Comparison of ENCODE assay signal across 15 mouse cellular contexts in the genomic region with DNA sequence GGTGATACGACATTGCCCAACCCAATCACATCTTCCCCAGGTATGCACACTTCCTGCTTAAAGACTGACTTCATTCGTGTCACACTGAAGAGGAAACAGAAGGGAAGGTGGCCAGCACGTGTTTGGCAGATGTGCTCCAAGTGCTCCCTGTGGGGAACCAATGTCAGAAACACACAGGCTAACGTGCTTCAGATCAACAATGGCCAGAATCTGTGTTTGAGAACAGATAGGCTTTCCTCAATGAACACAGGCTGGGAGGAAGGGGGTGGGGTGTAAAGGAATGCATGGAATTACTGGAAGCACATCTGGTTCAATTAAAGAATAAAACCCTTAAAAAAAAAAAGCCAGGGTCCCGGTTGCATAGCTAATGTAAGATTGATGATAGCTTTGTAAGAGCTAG. TPM values are rescaled to one million over a fixed set of nuclear protein-coding genes. Genes with fewer than 3 reads are reported as not detected.
DNase-seq lines count a peak whose midpoint lies in the region; ATAC-seq lines count a peak whose summit lies in the region.
"Had no signal": no experiment of that assay in that cellular context is flagged by ENCODE, and none has a peak within 500 bp of the region (broad histone marks: within the 10 kb centered on the region; RNA-seq: fewer than 3 reads in every experiment).

No protein-coding gene starts in this region.

- H3K4me1 ChIP-seq in heart, embryonic 10.5 days: peaks cover 14% of the 10 kb centered on the region; the same call in 1 of the 2 replicates
- H3K4me1 ChIP-seq in limb, embryonic 11.5 days (ENCODE audit: control insufficient read depth, insufficient read depth, low read length): no peaks in the 10 kb centered on the region

- 58% methylated on average over 5 of the region's 5 CpGs for WGBS in heart, embryonic 10.5 days
- WGBS in limb, embryonic 11.5 days: 25% methylated on average over 5 of the region's 5 CpGs

- no peaks in the 10 kb centered on the region for H3K9me3 ChIP-seq in heart, embryonic 10.5 days
- H3K9me3 ChIP-seq in limb, embryonic 11.5 days (ENCODE audit: control insufficient read depth, low read length): no peaks in the 10 kb centered on the region
- H3K9me3 ChIP-seq: hindbrain, embryonic 12.5 days had no signal

- no peak for ATAC-seq in limb, embryonic 11.5 days (ENCODE audit: insufficient number of reproducible peaks, low FRiP score, low TSS enrichment, low read depth)

- no peak overlapping the region for H3K4me2 ChIP-seq in limb, embryonic 11.5 days (ENCODE audit: low read depth, severe bottlenecking)
- H3K4me2 ChIP-seq: hindbrain, embryonic 12.5 days had no signal

- H3K36me3 ChIP-seq in heart, embryonic 10.5 days: no peaks in the 10 kb centered on the region
- no peaks in the 10 kb centered on the region for H3K36me3 ChIP-seq in limb, embryonic 11.5 days (ENCODE audit: control insufficient read depth, insufficient read depth, low read length)
- H3K36me3 ChIP-seq: hindbrain, embryonic 12.5 days had no signal

- no peaks in the 10 kb centered on the region for H3K27me3 ChIP-seq in heart, embryonic 10.5 days (ENCODE audit: insufficient read depth, poor library complexity, severe bottlenecking)
- no peaks in the 10 kb centered on the region for H3K27me3 ChIP-seq in limb, embryonic 11.5 days (ENCODE audit: control insufficient read depth, insufficient read depth, low read length)
- H3K27me3 ChIP-seq: hindbrain, embryonic 12.5 days had no signal

- H3K9ac ChIP-seq in limb, embryonic 11.5 days (ENCODE audit: low read length): no peak overlapping the region
- H3K9ac ChIP-seq: hindbrain, embryonic 12.5 days; liver, embryonic 14.5 days had no signal

- no peak overlapping the region for H3K4me3 ChIP-seq in heart, embryonic 10.5 days
- no peak overlapping the region for H3K4me3 ChIP-seq in limb, embryonic 11.5 days (ENCODE audit: low read depth, low read length)
- H3K4me3 ChIP-seq: hindbrain, embryonic 12.5 days; left cerebral cortex, adult 2 months had no signal

- DNase-seq in heart, adult 11 months: peak; percentile 30
- no peak for DNase-seq in heart, embryonic 10.5 days (ENCODE audit: low spot score)
- peak; percentile 57 for DNase-seq in 3T3-L1 (ENCODE audit: low read depth, low spot score)
- peak; percentile 44 for DNase-seq in embryo, embryonic 11 days
- peak; percentile 26 for DNase-seq in limb, embryonic 11.5 days (ENCODE audit: low spot score)
- DNase-seq in thymus, postnatal 4 days: no peak
- no peak for DNase-seq in frontal cortex, postnatal 10 days (ENCODE audit: low spot score in 2 of 2)
- no peak for DNase-seq in cerebellum, postnatal 25 days
- DNase-seq: adrenal gland, postnatal 25 days; kidney, adult 11 months; lung, postnatal 4 days; midbrain, embryonic 14.5 days had no signal

- no peak overlapping the region for H3K27ac ChIP-seq in heart, embryonic 10.5 days
- no peak overlapping the region for H3K27ac ChIP-seq in limb, embryonic 11.5 days (replicated peaks; ENCODE audit: low read depth, low read length)
- H3K27ac ChIP-seq: hindbrain, embryonic 12.5 days; left cerebral cortex, adult 2 months; liver, embryonic 14.5 days had no signal

RNA-seq across cellular contexts. Expression of gene E2f3, which starts 15.2 kb away (rescaled TPM):
- polyA plus RNA-seq in heart, embryonic 10.5 days (2016; fragmentation: Nextera tagmentation; extraction: Ambion mirVana): 13.2 and 15.6 TPM in 2 replicates
- 19.0 and 19.6 TPM in 2 replicates for polyA plus RNA-seq in limb, embryonic 11.5 days (2014; fragmentation: Nextera tagmentation; extraction: Ambion mirVana)

Comparison
In these comparisons a context has a peak if more than half of its experiments do, and no peak if none do; other contexts are left out.
1. DNase-seq: peak in heart, adult 11 months (single experiment), 3T3-L1 (single experiment), embryo, embryonic 11 days (single experiment) and limb, embryonic 11.5 days (single experiment); none in heart, embryonic 10.5 days (single experiment), thymus, postnatal 4 days (single experiment), frontal cortex, postnatal 10 days (0 of 2) and cerebellum, postnatal 25 days (0 of 2).